Comparison of ENCODE assay signal across 8 mouse cellular contexts in genomic region chr5:30887331-30887761, GRCm38 (mm10). TPM values are rescaled to one million over a fixed set of nuclear protein-coding genes. Genes with fewer than 3 reads are reported as not detected.
A peak's percentile ranks its signal among the peaks of the same experiment; 100 is the strongest.
DNase-seq lines count a peak whose midpoint lies in the region; ATAC-seq and TF ChIP-seq lines count a peak whose summit lies in the region.

No protein-coding gene starts in this region.

- H3K36me3 ChIP-seq in intestine, embryonic 16.5 days (ENCODE audit: control insufficient read depth, insufficient read depth, low read length) = peaks cover 8% of the 10 kb centered on the region
- H3K36me3 ChIP-seq in liver, embryonic 14.5 days (replicated peaks; ENCODE audit: control insufficient read depth, insufficient read depth, low read depth) = no peaks in the 10 kb centered on the region
- H3K36me3 ChIP-seq in stomach, embryonic 16.5 days (ENCODE audit: control insufficient read depth, insufficient read depth, low read length) = 0 out of 2 replicates have a peak, but pooled peaks cover 4% of the 10 kb centered on the region

- intact Hi-C loops in gastrocnemius, postnatal 14 days (cut with DNase I; ENCODE audit: low total_unique reads) = no loop called here

- WGBS in intestine, embryonic 16.5 days = under 1% methylated on average over 19 of the region's 19 CpGs
- WGBS in liver, embryonic 14.5 days (ENCODE audit: insufficient replicate concordance) = under 1% methylated on average over 19 of the region's 19 CpGs
- 0% methylated on average over 19 of the region's 19 CpGs for WGBS in stomach, embryonic 16.5 days

- peak overlapping the region; percentile 81 for H3K9ac ChIP-seq in intestine, embryonic 16.5 days (ENCODE audit: low read depth, low read length)
- peak overlapping the region; percentile 67 for H3K9ac ChIP-seq in liver, embryonic 14.5 days (replicated peaks)
- H3K9ac ChIP-seq in stomach, embryonic 16.5 days (ENCODE audit: low read length) = peak overlapping the region; percentile 89

- peak overlapping the region; percentile 69 for H3K4me2 ChIP-seq in intestine, embryonic 16.5 days (ENCODE audit: low read depth, low read length)
- peak overlapping the region; percentile 67 for H3K4me2 ChIP-seq in liver, embryonic 14.5 days (ENCODE audit: low read depth)
- H3K4me2 ChIP-seq in stomach, embryonic 16.5 days (ENCODE audit: low read depth, low read length) = peak overlapping the region; percentile 89

- peak; percentile 64 for ATAC-seq in intestine, embryonic 16.5 days
- peak; percentile 61 for ATAC-seq in liver, embryonic 14.5 days (ENCODE audit: insufficient read depth)
- ATAC-seq in stomach, embryonic 16.5 days (ENCODE audit: insufficient read depth, low FRiP score) = peak; percentile 35

- peak overlapping the region; percentile 98 for H3K27ac ChIP-seq in intestine, embryonic 16.5 days (ENCODE audit: low read length)
- H3K27ac ChIP-seq in liver, embryonic 14.5 days = peak overlapping the region; percentile 70
- H3K27ac ChIP-seq in stomach, embryonic 16.5 days (ENCODE audit: low read length) = peak overlapping the region; percentile 92

- no peak; the same call in 1 of the 2 replicates for TF ChIP-seq CTCF in liver, embryonic 14.5 days (IDR thresholded peaks at IDR 0.05; ENCODE audit: low read depth)

- H3K4me3 ChIP-seq in intestine, embryonic 16.5 days (ENCODE audit: low read length) = peak overlapping the region; percentile 87
- peak overlapping the region; percentile 84 to 94 for H3K4me3 ChIP-seq in liver, embryonic 14.5 days (ENCODE audit: insufficient read depth in 1 of 2, low read depth in 2 of 2, low read length in 2 of 2)
- peak overlapping the region; percentile 88 for H3K4me3 ChIP-seq in stomach, embryonic 16.5 days (replicated peaks; ENCODE audit: low read length)

- no peaks in the 10 kb centered on the region for H3K9me3 ChIP-seq in intestine, embryonic 16.5 days (ENCODE audit: control insufficient read depth, low read length)
- H3K9me3 ChIP-seq in liver, embryonic 14.5 days (ENCODE audit: control insufficient read depth, low read length) = no peaks in the 10 kb centered on the region
- no peaks in the 10 kb centered on the region for H3K9me3 ChIP-seq in stomach, embryonic 16.5 days (replicated peaks; ENCODE audit: control insufficient read depth, low read length)

- no peak for TF ChIP-seq EP300 in liver, embryonic 14.5 days (IDR thresholded peaks at IDR 0.05; ENCODE audit: low read depth)

- DNase-seq in layer of hippocampus, adult 9-11 months = peak; percentile 57
- no peak for DNase-seq in layer of hippocampus, postnatal 14 days (ENCODE audit: low spot score in 2 of 2)
- peak; percentile 82 to 85 for DNase-seq in cerebellum, postnatal 10 days
- DNase-seq in gastrocnemius, postnatal 14 days = peak; percentile 51
- DNase-seq in liver, embryonic 14.5 days (ENCODE audit: low read depth in 3 of 3, low spot score in 3 of 3) = peak; percentile 77 to 82 (median 81)
- peak; percentile 86 for DNase-seq in neural tube, embryonic 10.5 days (ENCODE audit: extremely low spot score, low spot score)

- H3K27me3 ChIP-seq in intestine, embryonic 16.5 days (replicated peaks; ENCODE audit: control insufficient read depth, insufficient read depth, low read length) = no peaks in the 10 kb centered on the region
- H3K27me3 ChIP-seq in liver, embryonic 14.5 days (ENCODE audit: control insufficient read depth, insufficient read depth, low read length) = no peaks in the 10 kb centered on the region
- no peaks in the 10 kb centered on the region for H3K27me3 ChIP-seq in stomach, embryonic 16.5 days (ENCODE audit: control insufficient read depth, insufficient read depth, low read length)

- H3K4me1 ChIP-seq in intestine, embryonic 16.5 days (ENCODE audit: control insufficient read depth, insufficient read depth, low read length) = peaks cover 18% of the 10 kb centered on the region
- H3K4me1 ChIP-seq in liver, embryonic 14.5 days (replicated peaks; ENCODE audit: control insufficient read depth in 2 of 2, insufficient read depth in 2 of 2, low read length in 1 of 2) = peaks cover 6 to 18% of the 10 kb centered on the region in 2 experiments; a peak in 3 of 4 replicates
- peaks cover 10% of the 10 kb centered on the region for H3K4me1 ChIP-seq in stomach, embryonic 16.5 days (ENCODE audit: control insufficient read depth, insufficient read depth, low read length)

RNA-seq across cellular contexts. Expression of gene Agbl5, which starts 1.1 kb away (rescaled TPM):
- 10 to 100 TPM; 12.7 to 14.7 TPM for total RNA-seq in layer of hippocampus, postnatal 14 days (2021)
- 1 to 10 TPM; 1.8 to 2.6 TPM for total RNA-seq in gastrocnemius, postnatal 14 days (2021)
- 13.9 and 16.3 TPM in 2 replicates for polyA plus RNA-seq in intestine, embryonic 16.5 days (2015; fragmentation: Nextera tagmentation; extraction: Ambion mirVana)
- polyA plus RNA-seq in liver, embryonic 14.5 days (2012; rRNA removed) = 5.0 and 6.0 TPM in 2 replicates
- 4.8 and 5.1 TPM in 2 replicates for polyA plus RNA-seq in liver, embryonic 14.5 days (2014; fragmentation: Nextera tagmentation; extraction: Ambion mirVana)
- 16.7 and 18.4 TPM in 2 replicates for polyA plus RNA-seq in stomach, embryonic 16.5 days (2015; fragmentation: Nextera tagmentation; extraction: Ambion mirVana)

RNA-seq across cellular contexts. Expression of gene Tmem214, which starts 19.5 kb away (rescaled TPM):
- 10 to 100 TPM; 62.4 to 69.4 TPM for total RNA-seq in layer of hippocampus, postnatal 14 days (2021)
- 10 to 100 TPM; 33.5 to 37.4 TPM for total RNA-seq in gastrocnemius, postnatal 14 days (2021)
- 76.5 and 81.0 TPM in 2 replicates for polyA plus RNA-seq in intestine, embryonic 16.5 days (2015; fragmentation: Nextera tagmentation; extraction: Ambion mirVana)
- 21.8 and 26.1 TPM in 2 replicates for polyA plus RNA-seq in liver, embryonic 14.5 days (2012; rRNA removed)
- polyA plus RNA-seq in liver, embryonic 14.5 days (2014; fragmentation: Nextera tagmentation; extraction: Ambion mirVana) = 25.0 and 25.8 TPM in 2 replicates
- polyA plus RNA-seq in stomach, embryonic 16.5 days (2015; fragmentation: Nextera tagmentation; extraction: Ambion mirVana) = 85.7 and 93.7 TPM in 2 replicates

RNA-seq across cellular contexts. Expression of gene Ost4, which starts 20.2 kb away (rescaled TPM):
- 100 to 1,000 TPM; 100 to 108 TPM for total RNA-seq in layer of hippocampus, postnatal 14 days (2021)
- 100 to 1,000 TPM; 119 to 134 TPM for total RNA-seq in gastrocnemius, postnatal 14 days (2021)
- 459 and 477 TPM in 2 replicates for polyA plus RNA-seq in intestine, embryonic 16.5 days (2015; fragmentation: Nextera tagmentation; extraction: Ambion mirVana)
- 142 and 216 TPM in 2 replicates for polyA plus RNA-seq in liver, embryonic 14.5 days (2012; rRNA removed)
- 412 and 420 TPM in 2 replicates for polyA plus RNA-seq in liver, embryonic 14.5 days (2014; fragmentation: Nextera tagmentation; extraction: Ambion mirVana)
- 434 and 465 TPM in 2 replicates for polyA plus RNA-seq in stomach, embryonic 16.5 days (2015; fragmentation: Nextera tagmentation; extraction: Ambion mirVana)

RNA-seq across cellular contexts. Expression of gene Emilin1, which starts 25.9 kb away (rescaled TPM):
- 1 to 10 TPM; 3.9 to 4.5 TPM for total RNA-seq in layer of hippocampus, postnatal 14 days (2021)
- 10 to 100 TPM; 25.7 to 31.3 TPM for total RNA-seq in gastrocnemius, postnatal 14 days (2021)
- polyA plus RNA-seq in intestine, embryonic 16.5 days (2015; fragmentation: Nextera tagmentation; extraction: Ambion mirVana) = 173 and 177 TPM in 2 replicates
- polyA plus RNA-seq in liver, embryonic 14.5 days (2012; rRNA removed) = 18.4 and 22.2 TPM in 2 replicates
- 21.3 and 23.2 TPM in 2 replicates for polyA plus RNA-seq in liver, embryonic 14.5 days (2014; fragmentation: Nextera tagmentation; extraction: Ambion mirVana)
- polyA plus RNA-seq in stomach, embryonic 16.5 days (2015; fragmentation: Nextera tagmentation; extraction: Ambion mirVana) = 245 and 257 TPM in 2 replicates

RNA-seq across cellular contexts. Expression of gene Khk, which starts 33.9 kb away (rescaled TPM):
- 10 to 100 TPM; 11.5 to 12.9 TPM for total RNA-seq in layer of hippocampus, postnatal 14 days (2021)
- 10 to 100 TPM; 31.4 to 32.7 TPM for total RNA-seq in gastrocnemius, postnatal 14 days (2021)
- polyA plus RNA-seq in intestine, embryonic 16.5 days (2015; fragmentation: Nextera tagmentation; extraction: Ambion mirVana) = 26.9 and 32.5 TPM in 2 replicates
- polyA plus RNA-seq in liver, embryonic 14.5 days (2012; rRNA removed) = 30.3 and 31.1 TPM in 2 replicates
- polyA plus RNA-seq in liver, embryonic 14.5 days (2014; fragmentation: Nextera tagmentation; extraction: Ambion mirVana) = 38.8 and 40.8 TPM in 2 replicates
- 28.8 and 31.8 TPM in 2 replicates for polyA plus RNA-seq in stomach, embryonic 16.5 days (2015; fragmentation: Nextera tagmentation; extraction: Ambion mirVana)

Comparison
In these comparisons a context has a peak if more than half of its experiments do, and no peak if none do; other contexts are left out.
1. DNase-seq: peak in layer of hippocampus, adult 9-11 months (single experiment), cerebellum, postnatal 10 days (2 of 2), gastrocnemius, postnatal 14 days (single experiment), liver, embryonic 14.5 days (3 of 3) and neural tube, embryonic 10.5 days (single experiment); none in layer of hippocampus, postnatal 14 days (0 of 2).
2. Peak in every context shown above with its lines, with median percentiles within 50 percentile points of each other: ATAC-seq, H3K27ac ChIP-seq, H3K4me2 ChIP-seq, H3K4me3 ChIP-seq and H3K9ac ChIP-seq.